Mouse (Mus musculus): ENCODE measurements at regions not wholly inside any gene's neighbourhood (a gene's known extent, or its start where the extent isn't known, plus 50 kb on each side); places are given as distances from the start of the nearest gene placed in this dataset.

DNA sequence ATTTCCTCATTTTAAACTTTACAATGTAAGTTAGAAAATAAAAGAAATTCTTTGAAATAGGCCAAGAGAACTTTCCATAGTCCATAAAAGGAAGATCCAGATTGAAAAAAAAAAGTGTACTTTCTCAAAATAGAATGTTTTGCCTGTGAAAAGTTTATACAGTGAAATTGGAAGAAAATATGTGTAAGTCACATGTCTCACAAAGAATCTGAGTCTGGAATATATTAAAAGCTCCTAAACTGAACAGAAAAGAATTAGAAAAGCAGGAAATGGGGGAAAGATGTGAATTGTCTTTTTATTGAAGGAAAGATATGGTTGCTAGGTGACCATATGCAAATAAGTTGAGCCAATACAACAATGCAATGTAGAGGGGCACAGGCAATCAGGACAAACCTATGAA lies 197.7 kb upstream of the Gm20594 start:
- no peak for DNase-seq

DNA sequence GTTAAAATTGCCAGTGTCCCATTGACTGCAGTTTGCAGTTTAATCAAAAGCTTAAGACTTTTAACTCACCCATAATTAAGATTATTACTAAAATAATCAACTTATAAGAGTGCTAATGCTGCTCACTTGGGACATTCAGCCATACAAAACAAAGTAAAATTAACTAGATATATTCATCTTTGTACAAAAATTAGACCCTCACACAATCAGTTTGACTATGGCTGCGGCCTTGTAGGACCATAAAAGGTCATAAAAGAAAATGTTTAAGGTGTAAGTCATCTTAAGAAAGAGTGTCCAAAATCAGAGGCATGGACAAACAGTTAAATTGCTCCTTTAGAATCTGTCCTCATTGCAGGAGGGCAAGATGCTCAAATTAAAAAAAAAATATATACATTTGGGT lies 186.0 kb upstream of the Gm20594 start:
- peak in 1 of 2 experiments; percentile 8 for DNase-seq

DNA sequence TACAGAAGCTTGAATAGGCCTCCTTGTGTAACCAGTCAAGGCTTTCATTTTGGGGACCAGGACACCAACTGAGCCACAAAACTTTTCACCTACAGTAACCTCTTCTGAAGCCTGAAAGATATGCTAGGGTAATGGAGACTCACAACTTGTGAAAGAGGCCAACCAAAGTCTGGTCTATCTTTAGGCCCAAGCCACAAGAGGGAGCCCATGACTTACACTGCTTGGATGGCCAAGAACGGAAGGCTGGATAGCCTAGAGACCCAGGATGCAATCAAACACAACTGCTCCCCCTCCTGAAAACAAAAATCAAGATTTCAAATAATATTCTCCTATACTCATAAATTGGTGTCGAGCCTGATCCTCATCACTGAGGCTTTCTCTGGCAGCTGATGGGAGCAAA lies 166.4 kb upstream of the Gm20594 start:
- DNase-seq = no peak
